Mouse (Mus musculus) ES-E14 (cell line): ENCODE measurements around the gene Pan2. TPM values are rescaled to one million over a fixed set of nuclear protein-coding genes. Genes with fewer than 3 reads are reported as not detected.

ENCODE experiments used
- DNase-seq: peaks from one replicate; pipeline ENCODE4 v3.0.0-alpha.2; 2013; ENCODE audit warnings: low read depth, low spot score
- H3K27ac ChIP-seq: 2 replicates; pipeline ENCODE4 v1.5.1; 2012; ENCODE audit warnings: low read depth, mild to moderate bottlenecking, low read length, moderate library complexity, mixed read lengths; ENCODE audit not compliant: poor library complexity, insufficient read depth, severe bottlenecking
- H3K36me3 ChIP-seq: 2 replicates; pipeline ENCODE4 v1.6.1; 2012; ENCODE audit warnings: mild to moderate bottlenecking, low read length, moderate library complexity, mixed read lengths; ENCODE audit not compliant: control insufficient read depth, poor library complexity, insufficient read depth, severe bottlenecking
- H3K4me1 ChIP-seq, 2 experiments: fragments of 150-350 bp in 1 of 2; sonication (generic) in 1 of 2; 2 replicates each; pipeline ENCODE4 v1.6.1; 2012; ENCODE audit warnings: low read length in 2 of 2, mild to moderate bottlenecking in 1 of 2, mixed read lengths in 1 of 2; ENCODE audit not compliant: control insufficient read depth in 2 of 2, insufficient read depth in 2 of 2, poor library complexity in 1 of 2
- H3K4me3 ChIP-seq, 2 experiments: fragments of 150-350 bp in 1 of 2; sonication (generic) in 1 of 2; 2 replicates each; pipeline ENCODE4 v1.5.1; 2012; ENCODE audit warnings: low read length in 2 of 2, low read depth in 1 of 2, mild to moderate bottlenecking in 1 of 2, mixed read lengths in 1 of 2; ENCODE audit not compliant: insufficient read depth in 1 of 2, poor library complexity in 1 of 2, severe bottlenecking in 1 of 2
- H3K9ac ChIP-seq: 2 replicates; pipeline ENCODE4 v1.6.1; 2012; ENCODE audit warnings: low read depth, mild to moderate bottlenecking, low read length, mixed read lengths; ENCODE audit not compliant: poor library complexity, insufficient read depth, severe bottlenecking
- H3K9me3 ChIP-seq: fragments of 150-350 bp; sonication (generic); 2 replicates; pipeline ENCODE4 v1.6.1; 2012; ENCODE audit warnings: low read depth, mild to moderate bottlenecking, low read length; ENCODE audit not compliant: control insufficient read depth, insufficient read depth
- CHD2 ChIP-seq: IDR thresholded peaks from 2 replicates; pipeline ENCODE4 v1.6.1; 2014; ENCODE audit warnings: mild to moderate bottlenecking, low read depth, low read length, inconsistent platforms
- HCFC1 ChIP-seq: IDR thresholded peaks from 2 replicates; pipeline ENCODE4 v1.6.1; 2012; ENCODE audit warnings: low read length, inconsistent platforms, borderline replicate concordance; ENCODE audit not compliant: insufficient read depth
- MAFK ChIP-seq: IDR thresholded peaks from 2 replicates; pipeline ENCODE4 v1.6.1; 2014; ENCODE audit warnings: mild to moderate bottlenecking, low read depth, low read length, inconsistent platforms; ENCODE audit not compliant: insufficient read depth
- ZC3H11A ChIP-seq: IDR thresholded peaks from 2 replicates; pipeline ENCODE4 v1.6.1; 2012; ENCODE audit warnings: low read depth, mild to moderate bottlenecking, inconsistent platforms, low read length, borderline replicate concordance
- ZNF384 ChIP-seq: IDR thresholded peaks from 2 replicates; pipeline ENCODE4 v1.6.1; 2012; ENCODE audit warnings: low read depth, low read length, inconsistent platforms
- in situ Hi-C, 2 experiments: fragments of 600-800 bp; cut with MboI; formaldehyde crosslinking; loops; one replicate each; pipeline ENCODE4 v1.15.1; 2025; ENCODE audit warnings: low sequenced_read_pairs in 2 of 2, inconsistent platforms in 1 of 2; ENCODE audit not compliant: unreplicated experiment in 2 of 2
- total RNA-seq: library from RNA; depleted of rRNA; stranded (reverse); fragments of 300-350 nt; gene quantifications from 2 replicates; pipeline ENCODE4 v1.2.3, GENCODE M21; 2012

Pan2 gene
- total RNA-seq, 1 experiment: 21.9 TPM

GRCm38 (mm10) chr10:128338948-128339347 lies 35.8 kb downstream of the Pan2 start:
- H3K9ac ChIP-seq: no peak overlapping the region
- DNase-seq: no peak
- H3K36me3 ChIP-seq: peaks cover 4% of the 10 kb centered on the region; the same call in 1 of the 2 replicates
- no peak for TF ChIP-seq CHD2
- no peak for TF ChIP-seq ZC3H11A
- H3K9me3 ChIP-seq: no peaks in the 10 kb centered on the region
- peaks cover 2 to 4% of the 10 kb centered on the region in 2 experiments; a peak in 1 of 4 replicates for H3K4me1 ChIP-seq
- in situ Hi-C loops: no loop called here
- no peak overlapping the region for H3K27ac ChIP-seq
- H3K4me3 ChIP-seq: peak overlapping the region; percentile 100; a peak in 3 of 4 replicates

- Histone ChIP-seq H3K9me3 (no peaks in the 10 kb centered on the region), H3K4me1 (peaks cover 3 to 11% of the 10 kb centered on the region in 2 experiments; a peak in 3 of 4 replicates), H3K4me3 (no peak overlapping the region), H3K9ac (no peak overlapping the region; the same call in 1 of the 2 replicates), H3K27ac (no peak overlapping the region; the same call in 1 of the 2 replicates), H3K36me3 (peaks cover 4% of the 10 kb centered on the region; the same call in 1 of the 2 replicates)
- peak; percentile 38 for DNase-seq
- in situ Hi-C loops: no loop called here
- TF ChIP-seq ZNF384 (peak; percentile 75), ZC3H11A (no peak), CHD2 (no peak), MAFK (peak; percentile 70), HCFC1 (no peak)
These were observed 37.1 kb downstream of the Pan2 start for GRCm38 (mm10) chr10:128340257-128340656.

GRCm38 (mm10) chr10:128343436-128343835 lies 40.3 kb downstream of the Pan2 start:
- in situ Hi-C loops: no loop called here
- H3K4me3 ChIP-seq: no peak overlapping the region
- H3K9me3 ChIP-seq: no peaks in the 10 kb centered on the region
- TF ChIP-seq CHD2 (no peak), HCFC1 (no peak), MAFK (no peak), ZNF384 (no peak), ZC3H11A (no peak)
- peaks cover 6% of the 10 kb centered on the region; the same call in 1 of the 2 replicates for H3K36me3 ChIP-seq
- no peak overlapping the region for H3K9ac ChIP-seq
- no peak for DNase-seq
- no peak overlapping the region; the same call in 1 of the 2 replicates for H3K27ac ChIP-seq
- peaks cover 7 to 9% of the 10 kb centered on the region in 2 experiments; a peak in 3 of 4 replicates for H3K4me1 ChIP-seq

- Histone ChIP-seq H3K4me1 (peaks cover 5 to 9% of the 10 kb centered on the region in 2 experiments; a peak in 3 of 4 replicates), H3K9me3 (no peaks in the 10 kb centered on the region), H3K4me3 (no peak overlapping the region), H3K36me3 (peaks cover 8% of the 10 kb centered on the region; the same call in 1 of the 2 replicates), H3K27ac (no peak overlapping the region), H3K9ac (no peak overlapping the region)
- TF ChIP-seq HCFC1: no peak
- no peak for TF ChIP-seq CHD2
- TF ChIP-seq MAFK: no peak
- TF ChIP-seq ZC3H11A: no peak
- no peak for TF ChIP-seq ZNF384
- DNase-seq: peak; percentile 46
- in situ Hi-C loops: no loop called here
These were observed 41.6 kb downstream of the Pan2 start for GRCm38 (mm10) chr10:128344568-128345275.
